In genomic region chr1:154975732-154976131, GRCm38 (mm10) we compare ENCODE assay signal across 16 mouse cellular contexts.
"Had no signal": no experiment of that assay in that cellular context is flagged by ENCODE, and none has a peak within 500 bp of the region (broad histone marks: within the 10 kb centered on the region; RNA-seq: fewer than 3 reads in every experiment).

No protein-coding gene starts in this region.

- H3K36me3 ChIP-seq: lung, embryonic 15.5 days; midbrain, embryonic 13.5 days; midbrain, embryonic 15.5 days; neural tube, embryonic 12.5 days; stomach, embryonic 15.5 days had no signal

- H3K4me3 ChIP-seq: lung, embryonic 15.5 days; midbrain, embryonic 13.5 days; midbrain, embryonic 15.5 days; neural tube, embryonic 12.5 days; stomach, embryonic 15.5 days had no signal

- H3K27ac ChIP-seq: liver, embryonic 14.5 days; lung, embryonic 15.5 days; macrophage; midbrain, embryonic 13.5 days; midbrain, embryonic 15.5 days; neural tube, embryonic 12.5 days; stomach, embryonic 15.5 days; stomach, postnatal 0 days had no signal

- H3K27me3 ChIP-seq: lung, embryonic 15.5 days; midbrain, embryonic 13.5 days; midbrain, embryonic 15.5 days; neural tube, embryonic 12.5 days; stomach, embryonic 15.5 days had no signal

- H3K4me2 ChIP-seq: lung, embryonic 15.5 days; midbrain, embryonic 11.5 days; midbrain, embryonic 13.5 days; midbrain, embryonic 15.5 days; neural tube, embryonic 12.5 days; stomach, embryonic 15.5 days had no signal

- H3K9me3 ChIP-seq: lung, embryonic 15.5 days; midbrain, embryonic 13.5 days; midbrain, embryonic 15.5 days; neural tube, embryonic 12.5 days; stomach, embryonic 15.5 days had no signal

- ATAC-seq: lung, postnatal 0 days; midbrain, embryonic 13.5 days; midbrain, embryonic 15.5 days had no signal

- H3K4me1 ChIP-seq: lung, embryonic 15.5 days; midbrain, embryonic 13.5 days; midbrain, embryonic 15.5 days; neural tube, embryonic 12.5 days; stomach, embryonic 15.5 days had no signal

- DNase-seq: lung, adult 2 months; lung, postnatal 14 days; lung, postnatal 36 days; right cerebral cortex, postnatal 14 days; thymus, adult 2 months; thymus, postnatal 25 days had no signal

- H3K9ac ChIP-seq: liver, embryonic 14.5 days; lung, embryonic 15.5 days; midbrain, embryonic 13.5 days; midbrain, embryonic 15.5 days; neural tube, embryonic 12.5 days; stomach, embryonic 15.5 days had no signal
